Comparison of ENCODE assay signal across 8 mouse cellular contexts in the genomic region with DNA sequence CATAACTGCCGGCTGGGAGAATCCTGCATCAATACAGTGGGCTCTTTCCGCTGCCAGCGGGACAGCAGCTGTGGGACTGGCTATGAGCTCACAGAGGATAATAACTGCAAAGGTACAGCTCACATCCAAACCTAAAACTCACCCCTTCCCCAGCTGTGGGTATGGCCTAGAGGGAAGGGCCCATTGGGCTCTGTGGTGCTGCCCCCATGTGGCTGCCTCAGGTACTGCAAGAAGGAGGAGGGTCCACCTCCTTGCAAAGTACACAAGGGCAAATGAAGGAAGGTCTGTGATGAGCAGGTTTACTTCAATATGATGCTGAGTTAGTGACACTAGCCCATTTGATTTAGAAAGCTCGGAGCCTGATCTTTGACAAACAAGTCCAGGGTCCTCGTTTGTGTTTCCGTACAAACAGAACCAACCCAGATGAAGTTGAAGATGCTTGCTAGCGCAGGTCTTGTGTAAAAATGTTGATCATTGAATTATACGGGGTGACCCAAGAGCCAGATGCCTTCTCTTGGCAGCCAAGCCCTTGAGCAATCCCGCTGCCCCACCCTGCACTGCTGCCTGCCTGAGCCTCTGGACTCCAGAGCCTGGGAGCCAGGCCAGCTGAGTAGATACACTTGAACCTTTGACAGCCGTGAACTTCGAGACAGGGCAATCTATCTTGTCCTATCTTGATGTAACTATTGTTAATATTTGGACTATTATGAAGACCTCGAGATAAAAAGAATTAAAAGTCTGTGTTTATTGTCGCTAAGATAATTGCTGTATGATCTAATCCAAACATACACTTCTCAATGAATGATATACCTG. TPM values are rescaled to one million over a fixed set of nuclear protein-coding genes. Genes with fewer than 3 reads are reported as not detected.
A peak's percentile ranks its signal among the peaks of the same experiment; 100 is the strongest.
DNase-seq lines count a peak whose midpoint lies in the region; ATAC-seq and TF ChIP-seq lines count a peak whose summit lies in the region.

No protein-coding gene starts in this region.

- no peak for TF ChIP-seq POLR2A in spleen, adult 2 months (IDR thresholded peaks at IDR 0.05; ENCODE audit: low read depth, low read length)

- intact Hi-C loops in gastrocnemius, adult 2 months (cut with DNase I): loop anchor here (1.0 kb wide), 1 partner anchor 80 kb away; no protein-coding TSS in a partner anchor

- H3K4me3 ChIP-seq in gastrocnemius, adult 2 months: no peak overlapping the region
- no peak overlapping the region for H3K4me3 ChIP-seq in lung, postnatal 0 days (ENCODE audit: low read depth, low read length)
- no peak overlapping the region for H3K4me3 ChIP-seq in spleen, adult 2 months (ENCODE audit: extremely low read depth, insufficient read depth, insufficient read length)

- no peaks in the 10 kb centered on the region for H3K36me3 ChIP-seq in lung, postnatal 0 days (ENCODE audit: insufficient read depth, low read length)
- no peaks in the 10 kb centered on the region for H3K36me3 ChIP-seq in spleen, adult 2 months (ENCODE audit: control insufficient read depth, insufficient read depth, low read length)

- no peak; the same call in 1 of the 2 replicates for TF ChIP-seq EP300 in lung, postnatal 0 days (IDR thresholded peaks at IDR 0.05)

- ATAC-seq in lung, postnatal 0 days: peak; percentile 90
- ATAC-seq in activated CD4-positive, CD25-positive, alpha-beta regulatory T cell, adult 4 months: no peak

- peak; percentile 14 to 20 for DNase-seq in right cerebral cortex, adult 2 months (ENCODE audit: low spot score in 2 of 2)
- DNase-seq in right cerebral cortex, adult 18-20 months: no peak
- DNase-seq in adrenal gland, postnatal 36 days: peak; percentile 76 to 82
- DNase-seq in gastrocnemius, adult 2 months: peak; percentile 83
- DNase-seq in kidney, adult 9 months: peak; percentile 55
- peak; percentile 89 for DNase-seq in lung, postnatal 0 days (ENCODE audit: low spot score)
- peak in 1 of 2 experiments; percentile 8 for DNase-seq in spleen, adult 2 months (ENCODE audit: low read depth in 1 of 2, low spot score in 2 of 2)

- H3K27ac ChIP-seq in gastrocnemius, adult 2 months: peak overlapping the region; percentile 71
- H3K27ac ChIP-seq in lung, postnatal 0 days (ENCODE audit: low read length): peak overlapping the region; percentile 11; the same call in 1 of the 2 replicates
- H3K27ac ChIP-seq in spleen, adult 2 months (ENCODE audit: insufficient read depth, low read length): no peak overlapping the region

- H3K27me3 ChIP-seq in lung, postnatal 0 days (replicated peaks; ENCODE audit: insufficient read depth, low read length): no peaks in the 10 kb centered on the region
- no peaks in the 10 kb centered on the region for H3K27me3 ChIP-seq in spleen, adult 2 months (ENCODE audit: control insufficient read depth, insufficient read depth, low read length)

- no peaks in the 10 kb centered on the region for H3K4me1 ChIP-seq in lung, postnatal 0 days (ENCODE audit: insufficient read depth, low read depth, low read length)
- no peaks in the 10 kb centered on the region for H3K4me1 ChIP-seq in spleen, adult 2 months (ENCODE audit: control insufficient read depth, insufficient read depth, insufficient read length)

- no peak overlapping the region for H3K4me2 ChIP-seq in lung, postnatal 0 days (replicated peaks; ENCODE audit: low read depth, low read length)

- no peak overlapping the region for H3K9ac ChIP-seq in lung, postnatal 0 days (replicated peaks; ENCODE audit: low read depth)

- TF ChIP-seq CTCF in gastrocnemius, adult 2 months (IDR thresholded peaks at IDR 0.05): peak; percentile 93
- peak; percentile 94 for TF ChIP-seq CTCF in lung, postnatal 0 days (IDR thresholded peaks at IDR 0.05)
- peak; percentile 62; the same call in 1 of the 2 replicates for TF ChIP-seq CTCF in spleen, adult 2 months (IDR thresholded peaks at IDR 0.05; ENCODE audit: extremely low read depth, insufficient read depth, insufficient read length, insufficient replicate concordance)

- H3K9me3 ChIP-seq in lung, postnatal 0 days (ENCODE audit: low read length): no peaks in the 10 kb centered on the region

- WGBS in lung, postnatal 0 days: 50% methylated on average over 13 of the region's 13 CpGs
- 86% methylated on average over 13 of the region's 13 CpGs for WGBS in spleen, adult 2 months

RNA-seq across cellular contexts. Expression of a gene that starts 25.9 kb away (rescaled TPM):
- 10 to 100 TPM; 36.8 to 47.6 TPM for total RNA-seq in adrenal gland, postnatal 36 days (2021)
- 10 to 100 TPM in 1 of 2 experiments, 1 to 10 TPM in 1; 6.5 to 20.9 TPM for total RNA-seq in gastrocnemius, adult 2 months (2021)
- polyA plus RNA-seq in lung, postnatal 0 days (2015; fragmentation: Nextera tagmentation; extraction: Ambion mirVana): 45.7 and 51.2 TPM in 2 replicates
- 5.5 and 5.6 TPM in 2 replicates for polyA plus RNA-seq in spleen, adult 2 months (2012; rRNA removed)
- under 1 TPM; 0.13 to 0.29 TPM for polyA plus RNA-seq in activated CD4-positive, CD25-positive, alpha-beta regulatory T cell, adult 4 months (2017; shearing (Covaris generic))
